Comparison of ENCODE assay signal across 17 mouse cellular contexts in genomic region chr9:43070153-43070552, GRCm38 (mm10). TPM values are rescaled to one million over a fixed set of nuclear protein-coding genes. Genes with fewer than 3 reads are reported as not detected.
A peak's percentile ranks its signal among the peaks of the same experiment; 100 is the strongest.
DNase-seq lines count a peak whose midpoint lies in the region; ATAC-seq and TF ChIP-seq lines count a peak whose summit lies in the region.
"Had no signal": no experiment of that assay in that cellular context is flagged by ENCODE, and none has a peak within 500 bp of the region (broad histone marks: within the 10 kb centered on the region; RNA-seq: fewer than 3 reads in every experiment).

No protein-coding gene starts in this region.

- H3K36me3 ChIP-seq in MEL (ENCODE audit: control insufficient read depth in 1 of 2, insufficient read depth in 2 of 2, low read length in 2 of 2): peaks cover 0 to 3% of the 10 kb centered on the region in 2 experiments; a peak in 2 of 4 replicates
- no peaks in the 10 kb centered on the region for H3K36me3 ChIP-seq in forebrain, embryonic 10.5 days (replicated peaks)
- no peaks in the 10 kb centered on the region for H3K36me3 ChIP-seq in hindbrain, embryonic 12.5 days
- no peaks in the 10 kb centered on the region for H3K36me3 ChIP-seq in midbrain, embryonic 14.5 days (ENCODE audit: control insufficient read depth, insufficient read depth, low read length)
- H3K36me3 ChIP-seq: heart, embryonic 15.5 days; limb, embryonic 10.5 days had no signal

- 72% methylated on average over 2 of the region's 2 CpGs for WGBS in forebrain, embryonic 10.5 days
- WGBS in hindbrain, embryonic 12.5 days: 55% methylated on average over 2 of the region's 2 CpGs
- 14% methylated on average over 2 of the region's 2 CpGs for WGBS in midbrain, embryonic 14.5 days

- no peaks in the 10 kb centered on the region for H3K27me3 ChIP-seq in MEL (ENCODE audit: control insufficient read depth in 1 of 2, insufficient read depth in 2 of 2, low read length in 2 of 2)
- no peaks in the 10 kb centered on the region for H3K27me3 ChIP-seq in forebrain, embryonic 10.5 days (ENCODE audit: poor library complexity, severe bottlenecking)
- no peaks in the 10 kb centered on the region for H3K27me3 ChIP-seq in hindbrain, embryonic 12.5 days
- H3K27me3 ChIP-seq in midbrain, embryonic 14.5 days (ENCODE audit: control insufficient read depth, insufficient read depth, low read length): no peaks in the 10 kb centered on the region
- H3K27me3 ChIP-seq: heart, embryonic 15.5 days; Patski had no signal

- peaks cover 17% of the 10 kb centered on the region for H3K79me2 ChIP-seq in MEL (ENCODE audit: control insufficient read depth, insufficient read depth, low read length, poor library complexity)

- no peak for TF ChIP-seq POLR2A in MEL (IDR thresholded peaks at IDR 0.05; ENCODE audit: control insufficient read depth in 1 of 2, insufficient read depth in 1 of 2, low read depth in 1 of 2, low read length in 2 of 2, poor library complexity in 1 of 2)

- H3K4me3 ChIP-seq in MEL (ENCODE audit: control insufficient read depth in 1 of 2, insufficient read depth in 1 of 2, low read depth in 2 of 2, low read length in 2 of 2): no peak overlapping the region
- H3K4me3 ChIP-seq in forebrain, embryonic 10.5 days: no peak overlapping the region
- H3K4me3 ChIP-seq in hindbrain, embryonic 12.5 days: peak overlapping the region; percentile 37
- peak overlapping the region; percentile 51 for H3K4me3 ChIP-seq in midbrain, embryonic 14.5 days (replicated peaks; ENCODE audit: low read depth, low read length)
- H3K4me3 ChIP-seq: heart, embryonic 15.5 days; limb, embryonic 10.5 days had no signal

- H3K27ac ChIP-seq in MEL (ENCODE audit: control insufficient read depth, low read depth, low read length): no peak overlapping the region
- peak overlapping the region; percentile 35; the same call in 1 of the 2 replicates for H3K27ac ChIP-seq in forebrain, embryonic 10.5 days
- peak overlapping the region; percentile 84 for H3K27ac ChIP-seq in hindbrain, embryonic 12.5 days
- H3K27ac ChIP-seq in midbrain, embryonic 14.5 days (replicated peaks; ENCODE audit: low read depth, low read length): peak overlapping the region; percentile 88
- H3K27ac ChIP-seq: heart, embryonic 15.5 days; kidney, postnatal 0 days; limb, embryonic 10.5 days; liver, embryonic 14.5 days had no signal

- no peak for TF ChIP-seq EP300 in MEL (IDR thresholded peaks at IDR 0.05; ENCODE audit: low read depth in 1 of 2, low read length in 2 of 2)

- DNase-seq in MEL (ENCODE audit: low read depth, low spot score): no peak
- no peak for DNase-seq in forebrain, embryonic 10.5 days (ENCODE audit: extremely low spot score, low spot score)
- DNase-seq in midbrain, embryonic 14.5 days: peak; percentile 74
- DNase-seq in lung, postnatal 25 days (ENCODE audit: low spot score): no peak
- DNase-seq in cerebellum, adult 9-11 months: no peak
- DNase-seq in heart, adult 9 months (ENCODE audit: low spot score in 2 of 2): no peak
- DNase-seq: cerebellum, adult 2 months; gastrocnemius, postnatal 10 days; lung, postnatal 10 days; thymus, postnatal 14 days had no signal

- H3K9me3 ChIP-seq in MEL (replicated peaks; ENCODE audit: insufficient read depth, low read length): no peaks in the 10 kb centered on the region
- H3K9me3 ChIP-seq in forebrain, embryonic 10.5 days: no peaks in the 10 kb centered on the region
- no peaks in the 10 kb centered on the region for H3K9me3 ChIP-seq in hindbrain, embryonic 12.5 days (replicated peaks)
- no peaks in the 10 kb centered on the region for H3K9me3 ChIP-seq in midbrain, embryonic 14.5 days (ENCODE audit: control insufficient read depth, low read length)
- H3K9me3 ChIP-seq: heart, embryonic 15.5 days; limb, embryonic 10.5 days had no signal

- peak; percentile 51; the same call in 1 of the 2 replicates for ATAC-seq in hindbrain, embryonic 12.5 days (ENCODE audit: low FRiP score)
- ATAC-seq in midbrain, embryonic 14.5 days (ENCODE audit: low FRiP score, low TSS enrichment): 0 out of 2 replicates have a peak, but pooled peaks have one; percentile 46
- ATAC-seq: inflammation-experienced regulatory T-cells, adult 6 months; Patski had no signal

- no peak for TF ChIP-seq CTCF in MEL (IDR thresholded peaks at IDR 0.05 in 2 of 3, conservative IDR thresholded peaks at IDR 0.05 in 1 of 3; ENCODE audit: control insufficient read depth in 1 of 3, insufficient read depth in 1 of 3, low read depth in 2 of 3, low read length in 3 of 3, poor library complexity in 1 of 3, severe bottlenecking in 1 of 3)

- no peak overlapping the region for H3K9ac ChIP-seq in MEL (ENCODE audit: control insufficient read depth, low read depth, low read length, poor library complexity, severe bottlenecking)
- H3K9ac ChIP-seq in hindbrain, embryonic 12.5 days: peak overlapping the region; percentile 51
- H3K9ac ChIP-seq in midbrain, embryonic 14.5 days (replicated peaks; ENCODE audit: low read length): peak overlapping the region; percentile 71
- H3K9ac ChIP-seq: heart, embryonic 15.5 days; liver, embryonic 14.5 days had no signal

- peak overlapping the region; percentile 44 for H3K4me2 ChIP-seq in hindbrain, embryonic 12.5 days (replicated peaks)
- peak overlapping the region; percentile 67 for H3K4me2 ChIP-seq in midbrain, embryonic 14.5 days (ENCODE audit: low read length)
- H3K4me2 ChIP-seq: heart, embryonic 15.5 days had no signal

- no peak for TF ChIP-seq RAD21 in MEL (IDR thresholded peaks at IDR 0.05; ENCODE audit: low read depth, low read length)

- H3K4me1 ChIP-seq in MEL (ENCODE audit: control insufficient read depth in 1 of 2, insufficient read depth in 2 of 2, low read length in 2 of 2): 0 out of 4 replicates have a peak, but pooled peaks cover 0 to 2% of the 10 kb centered on the region in 2 experiments
- peaks cover 22% of the 10 kb centered on the region for H3K4me1 ChIP-seq in forebrain, embryonic 10.5 days
- H3K4me1 ChIP-seq in hindbrain, embryonic 12.5 days: peaks cover 22% of the 10 kb centered on the region
- peaks cover 35% of the 10 kb centered on the region for H3K4me1 ChIP-seq in midbrain, embryonic 14.5 days (ENCODE audit: control insufficient read depth, insufficient read depth, low read length)

TF ChIP-seq in MEL, 35 proteins besides CTCF, POLR2A, EP300 and RAD21:
- no peak for TF ChIP-seq TAL1 (IDR thresholded peaks at IDR 0.05; ENCODE audit: low read length)
- no peak for TF ChIP-seq POLR2AphosphoS5 (IDR thresholded peaks at IDR 0.05; ENCODE audit: borderline replicate concordance, low read depth, low read length)
- TF ChIP-seq MXI1 (IDR thresholded peaks at IDR 0.05; ENCODE audit: low read depth, low read length): no peak
- TF ChIP-seq MAFK (IDR thresholded peaks at IDR 0.05; ENCODE audit: borderline replicate concordance, low read depth, low read length): 0 out of 2 replicates have a peak, but pooled peaks have one; percentile 20
- no peak for TF ChIP-seq JUND (IDR thresholded peaks at IDR 0.05; ENCODE audit: low read depth, low read length)

RNA-seq across cellular contexts. Expression of gene Arhgef12, which starts 36.9 kb away (rescaled TPM):
- 11.8 and 14.8 TPM in 2 replicates for total RNA-seq in MEL (2012; rRNA removed)
- 10 to 100 TPM; 14.7 to 33.5 TPM for polyA plus RNA-seq in MEL (2012; ENCODE audit: insufficient read depth in 1 of 2, insufficient read length in 2 of 2, low read depth in 1 of 2, low replicate concordance in 2 of 2, missing spikeins in 1 of 2)
- 7.0 and 9.2 TPM in 2 replicates for polyA plus RNA-seq in forebrain, embryonic 10.5 days (2016; fragmentation: Nextera tagmentation; extraction: Ambion mirVana)
- 16.1 and 18.5 TPM in 2 replicates for polyA plus RNA-seq in hindbrain, embryonic 12.5 days (2016; fragmentation: Nextera tagmentation; extraction: Ambion mirVana)
- 34.8 and 38.6 TPM in 2 replicates for polyA plus RNA-seq in midbrain, embryonic 14.5 days (2014; fragmentation: Nextera tagmentation; extraction: Ambion mirVana)

RNA-seq across cellular contexts. Expression of gene Tmem136, which starts 46.2 kb away (rescaled TPM):
- total RNA-seq in MEL (2012; rRNA removed): 0.42 and 0.62 TPM in 2 replicates
- 1 to 10 TPM in 1 of 2 experiments, not detected in 1; 2.0 TPM for polyA plus RNA-seq in MEL (2012; ENCODE audit: insufficient read depth in 1 of 2, insufficient read length in 2 of 2, low read depth in 1 of 2, low replicate concordance in 2 of 2, missing spikeins in 1 of 2)
- 11.4 and 12.9 TPM in 2 replicates for polyA plus RNA-seq in forebrain, embryonic 10.5 days (2016; fragmentation: Nextera tagmentation; extraction: Ambion mirVana)
- 10.7 and 13.7 TPM in 2 replicates for polyA plus RNA-seq in hindbrain, embryonic 12.5 days (2016; fragmentation: Nextera tagmentation; extraction: Ambion mirVana)
- polyA plus RNA-seq in midbrain, embryonic 14.5 days (2014; fragmentation: Nextera tagmentation; extraction: Ambion mirVana): 9.8 and 11.6 TPM in 2 replicates

Comparison
In these comparisons a context has a peak if more than half of its experiments do, and no peak if none do; other contexts are left out.
1. H3K4me3 ChIP-seq: peak in hindbrain, embryonic 12.5 days (single experiment) and midbrain, embryonic 14.5 days (single experiment); none in MEL (0 of 2) and forebrain, embryonic 10.5 days (single experiment).